Mouse (Mus musculus): ENCODE data around the gene Arhgap10.

Arhgap10 gene

GRCm38 (mm10) chr8:77516845-77517244 is 908 bp downstream of the Arhgap10 start:
- DNase-seq (ENCODE audit: low spot score) = no peak

- no peak for DNase-seq (ENCODE audit: low spot score)
Observed at GRCm38 (mm10) chr8:77515786-77516185, 2.0 kb downstream of the Arhgap10 start.

- DNase-seq (ENCODE audit: low spot score) = no peak
Observed at GRCm38 (mm10) chr8:77515201-77515600, 2.6 kb downstream of the Arhgap10 start.

- no peak for DNase-seq (ENCODE audit: low spot score)
Observed at GRCm38 (mm10) chr8:77511750-77512493, 5.8 kb downstream of the Arhgap10 start.

- no peak for DNase-seq (ENCODE audit: low spot score)
Observed at GRCm38 (mm10) chr8:77510426-77510825, 7.3 kb downstream of the Arhgap10 start.

GRCm38 (mm10) chr8:77509044-77509443 is 8.7 kb downstream of the Arhgap10 start:
- no peak for DNase-seq (ENCODE audit: low spot score)

GRCm38 (mm10) chr8:77507510-77508035 is 10.2 kb downstream of the Arhgap10 start:
- no peak for DNase-seq (ENCODE audit: low spot score)

GRCm38 (mm10) chr8:77506539-77506938 is 11.2 kb downstream of the Arhgap10 start:
- no peak for DNase-seq (ENCODE audit: low spot score)

- DNase-seq (ENCODE audit: low spot score) = no peak
Observed at GRCm38 (mm10) chr8:77502547-77502946, 15.2 kb downstream of the Arhgap10 start.

GRCm38 (mm10) chr8:77501131-77501530 is 16.6 kb downstream of the Arhgap10 start:
- DNase-seq (ENCODE audit: low spot score) = no peak

- DNase-seq (ENCODE audit: low spot score) = no peak
Observed at GRCm38 (mm10) chr8:77500264-77500663, 17.5 kb downstream of the Arhgap10 start.

- DNase-seq (ENCODE audit: low spot score) = no peak
Observed at GRCm38 (mm10) chr8:77497442-77497841, 20.3 kb downstream of the Arhgap10 start.

GRCm38 (mm10) chr8:77496253-77496652 is 21.5 kb downstream of the Arhgap10 start:
- no peak for DNase-seq (ENCODE audit: low spot score)

- DNase-seq (ENCODE audit: low spot score) = no peak
Observed at GRCm38 (mm10) chr8:77494376-77495328, 23.1 kb downstream of the Arhgap10 start.

- no peak for DNase-seq (ENCODE audit: low spot score)
Observed at GRCm38 (mm10) chr8:77492356-77493058, 25.2 kb downstream of the Arhgap10 start.

- no peak for DNase-seq (ENCODE audit: low spot score)
Observed at GRCm38 (mm10) chr8:77491231-77491923, 26.4 kb downstream of the Arhgap10 start.

GRCm38 (mm10) chr8:77490095-77490781 is 27.5 kb downstream of the Arhgap10 start:
- peak; percentile 56 for DNase-seq (ENCODE audit: low spot score)

- no peak for DNase-seq (ENCODE audit: low spot score)
Observed at GRCm38 (mm10) chr8:77489235-77489634, 28.5 kb downstream of the Arhgap10 start.

GRCm38 (mm10) chr8:77488215-77488606 is 29.5 kb downstream of the Arhgap10 start:
- peak; percentile 53 for DNase-seq (ENCODE audit: low spot score)

GRCm38 (mm10) chr8:77487590-77488214 is 30.1 kb downstream of the Arhgap10 start:
- DNase-seq (ENCODE audit: low spot score) = no peak

Measured in ovary, adult 18-20 months (tissue).